Mouse (Mus musculus): ENCODE measurements around the gene Kctd3. TPM values are rescaled to one million over a fixed set of nuclear protein-coding genes. Genes with fewer than 3 reads are reported as not detected.
A peak's percentile ranks its signal among the peaks of the same experiment; 100 is the strongest.

Gene Kctd3
- 21.0 and 22.2 TPM in 2 replicates for polyA plus RNA-seq (2015; fragmentation: Nextera tagmentation; extraction: Ambion mirVana)

DNA sequence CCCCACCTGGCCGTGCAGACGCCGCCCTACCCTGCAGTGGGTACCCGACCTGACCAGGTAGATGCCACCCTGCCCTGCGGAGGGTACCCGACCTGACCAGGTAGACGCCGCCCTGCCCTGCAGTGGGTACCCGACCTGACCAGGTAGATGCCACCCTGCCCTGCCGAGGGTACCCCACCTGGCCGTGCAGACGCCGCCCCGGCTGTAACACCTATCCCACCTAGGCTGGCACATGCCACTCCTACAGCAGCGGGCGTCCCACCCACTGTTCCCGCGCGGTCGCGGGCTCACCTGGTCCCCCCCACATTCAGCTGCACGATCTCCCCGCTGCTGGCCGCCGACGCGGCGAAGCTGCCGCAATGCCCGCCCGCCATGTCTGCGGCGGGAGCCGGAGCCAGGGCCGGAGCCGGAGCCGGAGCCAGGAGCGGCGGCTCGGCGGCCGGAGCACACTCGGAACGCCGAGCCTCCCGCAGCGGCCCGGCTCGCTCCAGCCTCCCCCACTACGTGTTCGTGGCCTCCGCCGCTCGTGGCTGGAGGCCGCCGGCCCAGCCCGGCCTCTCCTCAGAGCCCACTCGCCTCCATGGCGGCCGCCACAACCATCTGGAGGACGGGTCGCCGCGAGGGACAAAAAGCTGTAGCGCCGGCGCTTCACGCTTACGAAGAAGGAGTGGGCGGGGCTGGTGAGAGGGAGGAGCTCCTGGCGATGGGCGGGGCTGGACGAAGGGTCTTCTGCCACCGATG is at the start of gene Kctd3:
Gene Kctd3 (minus strand): TSS at position 603 of the 741 bp plus-strand sequence.
- ATAC-seq (replicated peaks; ENCODE audit: low FRiP score, low read depth), result peak; percentile 85
- TF ChIP-seq CTCF (IDR thresholded peaks at IDR 0.05; ENCODE audit: low read depth), result no peak
- peak within 1 kb of the TSS; percentile 97 for H3K4me3 ChIP-seq (replicated peaks; ENCODE audit: low read depth, low read length)
- under 1% methylated on average over 72 of the region's 74 CpGs for WGBS
- no peaks in the 10 kb centered on the region for H3K9me3 ChIP-seq (replicated peaks; ENCODE audit: low read length)
- H3K27me3 ChIP-seq (ENCODE audit: insufficient read depth, low read length), result no peaks in the 10 kb centered on the region
- peak within 1 kb of the TSS; percentile 98 for H3K9ac ChIP-seq (ENCODE audit: low read depth, low read length)
- H3K4me1 ChIP-seq (replicated peaks; ENCODE audit: insufficient read depth, low read length), result peaks cover 11% of the 10 kb centered on the region
- peak within 1 kb of the TSS; percentile 96 for H3K4me2 ChIP-seq (ENCODE audit: low read length)
- DNase-seq (ENCODE audit: low spot score), result peak; percentile 97
- no peaks in the 10 kb centered on the region for H3K36me3 ChIP-seq (ENCODE audit: insufficient read depth, low read length)
- H3K27ac ChIP-seq, result peak within 1 kb of the TSS; percentile 68

DNA sequence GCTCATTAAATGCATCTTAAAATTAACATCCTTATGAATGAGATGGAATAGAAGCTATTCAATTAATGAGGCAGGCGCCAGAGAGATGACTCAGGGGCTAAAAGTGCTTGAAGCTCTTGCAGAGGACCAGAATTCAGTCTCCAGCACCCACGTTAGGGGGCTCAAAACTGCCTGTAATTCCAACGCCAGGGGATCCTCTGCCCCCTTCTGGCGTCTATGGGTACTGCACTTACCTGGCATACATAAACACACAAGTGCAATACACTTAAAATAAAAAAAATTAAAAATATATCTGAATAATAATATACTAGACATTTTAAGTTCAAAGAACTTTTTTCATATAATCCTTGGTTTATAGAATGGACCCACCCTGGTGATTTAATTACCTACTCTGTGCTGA is 49.8 kb upstream of the Kctd3 start:
- no peak overlapping the region for H3K4me2 ChIP-seq (ENCODE audit: low read length)
- TF ChIP-seq CTCF (IDR thresholded peaks at IDR 0.05; ENCODE audit: low read depth), result peak; percentile 17; the same call in 1 of the 2 replicates
- H3K9ac ChIP-seq (ENCODE audit: low read depth, low read length), result no peak overlapping the region
- 62% methylated on average over 4 of the region's 4 CpGs for WGBS
- H3K36me3 ChIP-seq (ENCODE audit: insufficient read depth, low read length), result no peaks in the 10 kb centered on the region
- no peaks in the 10 kb centered on the region for H3K9me3 ChIP-seq (replicated peaks; ENCODE audit: low read length)
- no peak overlapping the region for H3K27ac ChIP-seq
- no peaks in the 10 kb centered on the region for H3K27me3 ChIP-seq (ENCODE audit: insufficient read depth, low read length)
- no peak for ATAC-seq (replicated peaks; ENCODE audit: low FRiP score, low read depth)
- DNase-seq (ENCODE audit: low spot score), result no peak
- H3K4me3 ChIP-seq (replicated peaks; ENCODE audit: low read depth, low read length), result no peak overlapping the region
- no peaks in the 10 kb centered on the region for H3K4me1 ChIP-seq (replicated peaks; ENCODE audit: insufficient read depth, low read length)

DNA sequence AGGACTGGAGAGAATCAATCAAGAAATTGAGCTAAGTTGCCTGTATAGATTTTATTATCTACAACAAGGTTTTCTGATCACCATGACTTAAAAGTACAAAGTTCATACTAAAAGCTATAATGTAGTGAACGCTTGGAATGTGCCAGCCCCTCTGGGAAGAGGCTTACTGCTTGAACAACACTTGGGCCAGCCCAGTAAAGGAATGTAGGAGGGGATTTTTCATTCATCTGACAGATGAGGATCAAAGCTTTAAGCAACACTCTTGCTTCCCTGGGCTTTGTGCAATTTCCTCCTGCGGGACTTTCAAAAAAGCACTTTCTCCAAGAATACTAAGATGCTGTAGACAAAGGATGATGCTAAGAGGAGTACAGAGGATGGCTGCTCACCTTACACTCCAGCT is 48.3 kb upstream of the Kctd3 start:
- Histone ChIP-seq H3K27me3 (ENCODE audit: insufficient read depth, low read length) (no peaks in the 10 kb centered on the region), H3K9me3 (replicated peaks; ENCODE audit: low read length) (no peaks in the 10 kb centered on the region), H3K27ac (no peak overlapping the region), H3K4me2 (ENCODE audit: low read length) (no peak overlapping the region), H3K9ac (ENCODE audit: low read depth, low read length) (no peak overlapping the region), H3K4me1 (replicated peaks; ENCODE audit: insufficient read depth, low read length) (no peaks in the 10 kb centered on the region), H3K36me3 (ENCODE audit: insufficient read depth, low read length) (no peaks in the 10 kb centered on the region), H3K4me3 (replicated peaks; ENCODE audit: low read depth, low read length) (no peak overlapping the region)
- no peak for ATAC-seq (replicated peaks; ENCODE audit: low FRiP score, low read depth)
- peak; percentile 35 for DNase-seq (ENCODE audit: low spot score)
- WGBS, result 29% methylated on average over 2 of the region's 2 CpGs
- TF ChIP-seq CTCF (IDR thresholded peaks at IDR 0.05; ENCODE audit: low read depth), result no peak

DNA sequence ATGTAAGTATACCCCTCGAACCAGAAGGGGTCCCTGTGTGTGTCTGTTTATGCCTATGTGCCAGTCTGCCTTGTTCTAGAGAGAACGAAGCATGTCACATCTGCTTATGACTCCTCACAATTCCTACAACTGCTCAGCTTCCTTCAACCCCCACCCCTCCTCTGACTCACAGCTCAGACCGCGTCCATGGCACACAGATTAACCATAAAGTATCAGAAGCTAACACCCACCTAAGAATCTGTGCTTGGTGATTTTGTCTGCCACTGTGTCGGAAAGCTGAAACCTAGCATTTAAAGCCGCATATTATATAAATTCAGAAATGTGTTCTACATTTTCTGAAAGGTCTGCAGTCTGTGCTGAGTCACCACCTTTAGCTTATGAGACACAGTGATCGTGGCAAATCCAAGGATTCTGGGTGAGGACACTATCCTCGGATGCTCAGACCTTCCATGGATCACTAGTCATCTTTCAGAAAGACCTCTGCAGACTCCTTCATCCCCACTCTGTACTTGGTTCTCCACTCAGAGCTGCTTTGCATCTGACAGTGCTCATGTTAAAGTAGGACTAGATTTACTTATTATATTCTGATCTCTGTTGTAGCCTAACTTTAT is 47.4 kb upstream of the Kctd3 start:
- Histone ChIP-seq H3K4me3 (replicated peaks; ENCODE audit: low read depth, low read length) (no peak overlapping the region), H3K27ac (no peak overlapping the region), H3K9me3 (replicated peaks; ENCODE audit: low read length) (no peaks in the 10 kb centered on the region), H3K36me3 (ENCODE audit: insufficient read depth, low read length) (no peaks in the 10 kb centered on the region), H3K4me2 (ENCODE audit: low read length) (no peak overlapping the region), H3K9ac (ENCODE audit: low read depth, low read length) (no peak overlapping the region), H3K4me1 (replicated peaks; ENCODE audit: insufficient read depth, low read length) (no peaks in the 10 kb centered on the region), H3K27me3 (ENCODE audit: insufficient read depth, low read length) (no peaks in the 10 kb centered on the region)
- TF ChIP-seq CTCF (IDR thresholded peaks at IDR 0.05; ENCODE audit: low read depth), result no peak
- WGBS, result 78% methylated on average over 8 of the region's 8 CpGs
- ATAC-seq (replicated peaks; ENCODE audit: low FRiP score, low read depth) (no peak), DNase-seq (ENCODE audit: low spot score) (no peak)

DNA sequence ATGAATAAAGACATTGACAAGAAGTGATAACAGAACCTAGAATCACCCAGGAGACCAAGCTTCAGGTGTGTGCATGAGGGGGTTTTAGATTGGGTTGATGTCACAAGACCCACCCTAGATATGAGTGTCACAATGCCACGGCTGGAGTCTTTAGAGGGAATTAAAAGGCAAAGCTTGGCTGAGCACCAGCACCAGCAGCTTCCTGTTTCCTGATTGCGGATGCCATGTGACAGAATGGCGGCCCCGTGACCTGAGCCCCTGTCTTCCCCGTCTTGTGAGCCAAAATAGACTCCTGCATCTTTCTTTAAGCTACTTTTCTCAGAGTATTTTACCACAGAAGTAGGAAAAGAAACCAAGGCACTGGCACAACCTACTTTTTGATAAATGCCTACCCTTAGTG is 46.5 kb upstream of the Kctd3 start:
- no peak overlapping the region for H3K27ac ChIP-seq
- ATAC-seq (replicated peaks; ENCODE audit: low FRiP score, low read depth) (no peak), DNase-seq (ENCODE audit: low spot score) (no peak)
- no peaks in the 10 kb centered on the region for H3K9me3 ChIP-seq (replicated peaks; ENCODE audit: low read length)
- no peak overlapping the region for H3K9ac ChIP-seq (ENCODE audit: low read depth, low read length)
- 54% methylated on average over 5 of the region's 5 CpGs for WGBS
- H3K4me2 ChIP-seq (ENCODE audit: low read length), result no peak overlapping the region
- no peaks in the 10 kb centered on the region for H3K4me1 ChIP-seq (replicated peaks; ENCODE audit: insufficient read depth, low read length)
- no peak for TF ChIP-seq CTCF (IDR thresholded peaks at IDR 0.05; ENCODE audit: low read depth)
- no peak overlapping the region for H3K4me3 ChIP-seq (replicated peaks; ENCODE audit: low read depth, low read length)
- no peaks in the 10 kb centered on the region for H3K36me3 ChIP-seq (ENCODE audit: insufficient read depth, low read length)
- H3K27me3 ChIP-seq (ENCODE audit: insufficient read depth, low read length), result no peaks in the 10 kb centered on the region

DNA sequence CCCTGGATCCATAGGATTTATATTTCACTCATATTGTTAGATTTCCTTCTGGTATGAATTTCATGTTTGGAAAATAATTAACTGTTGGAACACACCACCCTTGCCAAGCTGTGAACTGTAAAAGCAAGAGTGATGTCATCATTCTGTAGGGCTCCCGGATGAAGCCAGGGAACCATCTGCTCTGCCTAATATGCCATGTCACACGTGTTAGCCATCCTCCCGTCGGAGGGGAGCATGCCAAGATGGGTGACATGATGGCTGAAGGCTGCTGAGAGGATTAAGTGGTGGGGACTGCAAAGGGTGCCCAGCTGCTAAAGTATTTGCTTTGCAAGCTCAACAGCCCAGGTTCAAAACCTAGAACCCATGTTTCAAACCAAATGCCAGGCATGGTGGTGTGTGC is 44.5 kb upstream of the Kctd3 start:
- H3K4me1 ChIP-seq (replicated peaks; ENCODE audit: insufficient read depth, low read length), result no peaks in the 10 kb centered on the region
- H3K9ac ChIP-seq (ENCODE audit: low read depth, low read length), result no peak overlapping the region
- H3K4me3 ChIP-seq (replicated peaks; ENCODE audit: low read depth, low read length), result no peak overlapping the region
- H3K27me3 ChIP-seq (ENCODE audit: insufficient read depth, low read length), result no peaks in the 10 kb centered on the region
- WGBS, result 83% methylated on average over 4 of the region's 4 CpGs
- ATAC-seq (replicated peaks; ENCODE audit: low FRiP score, low read depth) (no peak), DNase-seq (ENCODE audit: low spot score) (no peak)
- H3K27ac ChIP-seq, result no peak overlapping the region
- no peak for TF ChIP-seq CTCF (IDR thresholded peaks at IDR 0.05; ENCODE audit: low read depth)
- no peaks in the 10 kb centered on the region for H3K9me3 ChIP-seq (replicated peaks; ENCODE audit: low read length)
- H3K36me3 ChIP-seq (ENCODE audit: insufficient read depth, low read length), result no peaks in the 10 kb centered on the region
- H3K4me2 ChIP-seq (ENCODE audit: low read length), result no peak overlapping the region

Measured in kidney, postnatal 0 days (tissue).